Mouse (Mus musculus): ENCODE data around the gene Snap91.

DNA sequence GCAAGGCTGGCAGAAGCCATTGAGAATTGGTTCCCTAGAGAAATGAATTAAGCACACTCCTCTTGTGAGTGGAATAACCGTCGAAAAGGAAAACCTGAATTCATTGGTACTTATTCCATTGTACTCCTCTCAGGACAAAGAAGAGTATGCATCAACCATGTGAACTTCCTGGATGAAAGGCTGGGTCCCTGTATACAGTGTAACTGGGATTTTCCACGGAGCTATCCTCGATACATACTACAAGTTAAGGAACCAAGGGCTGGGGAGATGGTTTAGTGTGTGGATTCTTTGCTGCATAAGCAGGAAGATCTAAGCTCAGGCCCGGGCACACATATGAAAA is 154.1 kb downstream of the Snap91 start:
- TF ChIP-seq CTCF (IDR thresholded peaks at IDR 0.05; ENCODE audit: low read depth) (no peak), EP300 (IDR thresholded peaks at IDR 0.05; ENCODE audit: low read depth) (no peak)

Measured in liver, postnatal 0 days (tissue).